Mouse (Mus musculus) E14TG2a.4 (cell line): ENCODE data around the gene Pla2g3.

Experiments
- H3K27me3 ChIP-seq: 2 replicates; pipeline ENCODE4 v1.6.1; 2014; ENCODE audit warnings: low read length, control low read depth; ENCODE audit not compliant: insufficient read depth
- H3K36me3 ChIP-seq: 2 replicates; pipeline ENCODE4 v1.6.1; 2014; ENCODE audit warnings: low read length, control low read depth; ENCODE audit not compliant: insufficient read depth
- H3K4me1 ChIP-seq: replicated peaks from 2 replicates; pipeline ENCODE4 v1.6.1; 2014; ENCODE audit warnings: low read depth, low read length, control low read depth
- H3K4me3 ChIP-seq: replicated peaks from 2 replicates; pipeline ENCODE4 v1.5.1; 2014; ENCODE audit warnings: mild to moderate bottlenecking, low read length
- H3K9me3 ChIP-seq: 2 replicates; pipeline ENCODE4 v1.6.1; 2014; ENCODE audit warnings: low read length, control low read depth
- CTCF ChIP-seq: conservative IDR thresholded peaks from 2 replicates; pipeline ENCODE4 v1.5.1; 2014; ENCODE audit warnings: low read length
- NANOG ChIP-seq: IDR thresholded peaks from 2 replicates; pipeline ENCODE4 v1.6.1; 2014; ENCODE audit warnings: borderline replicate concordance, low read length, mixed read lengths
- POU5F1 ChIP-seq: IDR thresholded peaks from 2 replicates; pipeline ENCODE4 v1.6.1; 2014; ENCODE audit warnings: low read length, borderline replicate concordance

The Pla2g3 gene

DNA sequence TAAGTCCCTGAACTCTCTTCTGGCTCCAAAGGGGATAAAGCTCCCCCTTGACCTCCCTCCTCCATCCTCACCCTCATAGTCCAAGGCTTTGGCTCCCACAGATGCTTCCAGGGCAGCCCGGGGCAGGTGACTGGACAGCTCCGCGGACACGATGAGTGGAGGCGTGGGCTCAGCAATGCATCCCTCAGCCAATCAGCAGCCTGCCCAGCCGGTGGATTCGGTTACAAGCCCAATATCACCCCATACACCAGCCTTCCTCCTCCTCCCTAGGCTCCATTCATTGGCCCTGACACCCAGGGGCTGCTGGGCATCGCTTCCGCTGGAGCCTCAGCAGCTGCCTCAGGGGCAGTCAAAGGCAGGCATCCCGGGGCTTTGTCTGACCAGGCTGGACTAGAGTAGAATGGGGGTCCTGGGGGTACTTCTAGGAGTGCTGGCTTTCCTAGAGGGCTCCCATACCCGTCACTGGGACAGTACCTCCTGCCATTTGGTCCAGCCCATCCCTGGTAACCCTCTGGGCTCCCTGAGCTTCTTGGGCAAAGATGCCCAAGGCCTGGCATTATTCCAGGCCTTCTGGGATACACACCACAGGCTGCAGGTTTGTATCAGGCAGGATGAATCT lies at the start of gene Pla2g3:
Gene Pla2g3, plus strand, starts transcription at position 333 of the 619 bp plus-strand sequence.
- peaks cover 53% of the 10 kb centered on the region for H3K27me3 ChIP-seq
- 0 out of 2 replicates have a peak within 1 kb of the TSS, but pooled peaks have one; percentile 37 for H3K4me3 ChIP-seq
- H3K36me3 ChIP-seq: no peaks in the 10 kb centered on the region
- TF ChIP-seq CTCF (no peak), POU5F1 (no peak), NANOG (no peak)
- peaks cover 34% of the 10 kb centered on the region for H3K4me1 ChIP-seq
- H3K9me3 ChIP-seq: no peaks in the 10 kb centered on the region

DNA sequence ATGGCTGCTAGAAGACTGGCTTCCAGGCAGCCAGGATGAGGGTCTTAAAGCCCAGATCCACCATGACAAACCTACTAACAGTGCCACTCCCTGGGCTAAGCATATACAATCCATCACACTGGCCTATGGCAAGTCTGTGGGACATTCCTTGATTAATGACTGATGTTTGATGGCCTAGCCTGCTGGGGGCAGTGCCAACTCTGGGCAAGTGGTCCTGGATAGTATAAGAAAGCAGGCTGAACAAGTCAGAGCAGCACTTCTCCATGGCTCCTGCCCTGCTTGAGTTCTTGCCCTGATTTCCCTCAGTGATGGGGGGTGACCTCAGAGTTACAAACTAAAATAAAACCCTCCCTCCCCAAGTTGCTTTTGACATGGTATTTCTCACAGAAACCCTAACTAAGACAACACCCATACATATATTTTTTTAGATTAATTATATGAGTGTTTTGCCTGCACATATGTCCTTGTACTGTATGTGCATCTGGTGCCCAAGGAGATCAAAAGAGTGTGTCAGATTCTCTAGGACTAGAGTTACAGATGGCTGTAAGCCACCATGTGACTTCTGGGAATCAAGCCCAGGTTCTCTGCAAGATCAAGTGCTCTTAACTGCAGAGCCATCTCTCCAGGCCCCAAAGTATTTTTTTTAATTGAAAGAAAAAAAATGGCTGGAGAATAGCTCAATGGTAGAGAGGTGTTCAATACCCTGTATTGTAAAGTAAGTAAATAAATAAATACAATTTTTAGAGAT lies 46.2 kb upstream of the Pla2g3 start:
- no peaks in the 10 kb centered on the region for H3K9me3 ChIP-seq
- no peaks in the 10 kb centered on the region for H3K4me1 ChIP-seq
- TF ChIP-seq CTCF: no peak
- TF ChIP-seq POU5F1: no peak
- TF ChIP-seq NANOG: no peak
- no peak overlapping the region for H3K4me3 ChIP-seq
- H3K27me3 ChIP-seq: no peaks in the 10 kb centered on the region
- no peaks in the 10 kb centered on the region for H3K36me3 ChIP-seq

GRCm38 (mm10) chr11:3442677-3443076 lies 45.4 kb upstream of the Pla2g3 start:
- H3K9me3 ChIP-seq: no peaks in the 10 kb centered on the region
- H3K4me3 ChIP-seq: no peak overlapping the region
- H3K27me3 ChIP-seq: no peaks in the 10 kb centered on the region
- no peak for TF ChIP-seq NANOG
- TF ChIP-seq POU5F1: no peak
- TF ChIP-seq CTCF: no peak
- peaks cover 2% of the 10 kb centered on the region; the same call in 1 of the 2 replicates for H3K4me1 ChIP-seq
- H3K36me3 ChIP-seq: no peaks in the 10 kb centered on the region

- Histone ChIP-seq H3K36me3 (no peaks in the 10 kb centered on the region), H3K9me3 (no peaks in the 10 kb centered on the region)
These were observed 45.0 kb upstream of the Pla2g3 start for GRCm38 (mm10) chr11:3443091-3443490.

DNA sequence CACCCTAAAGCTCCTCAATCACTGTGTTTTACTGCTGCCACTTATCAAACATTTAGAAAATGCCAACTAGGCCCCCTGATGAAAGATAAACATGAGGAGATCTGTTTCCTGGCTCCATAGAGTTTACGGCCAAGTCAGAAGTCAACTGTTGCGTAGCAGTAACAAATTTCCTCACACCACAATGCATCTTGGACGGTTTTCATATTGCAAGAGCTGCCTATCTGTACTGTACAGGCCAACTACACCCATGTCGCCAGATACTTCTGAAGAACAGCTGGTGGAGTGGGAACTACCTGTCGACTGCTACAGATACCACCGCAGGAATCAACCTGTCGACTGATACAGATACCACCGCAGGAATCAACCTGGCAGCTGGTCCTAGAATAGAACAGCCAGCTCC lies 43.2 kb upstream of the Pla2g3 start:
- Histone ChIP-seq H3K27me3 (no peaks in the 10 kb centered on the region), H3K9me3 (no peaks in the 10 kb centered on the region), H3K4me3 (no peak overlapping the region), H3K4me1 (peaks cover 21% of the 10 kb centered on the region), H3K36me3 (no peaks in the 10 kb centered on the region)
- TF ChIP-seq POU5F1: no peak
- no peak for TF ChIP-seq CTCF
- TF ChIP-seq NANOG: no peak

More at GRCm38 (mm10) chr11:3443091-3443490, 45.0 kb upstream of the Pla2g3 start:
- peaks cover 6% of the 10 kb centered on the region; the same call in 1 of the 2 replicates for H3K4me1 ChIP-seq
- TF ChIP-seq CTCF (no peak), POU5F1 (no peak), NANOG (no peak)
- no peaks in the 10 kb centered on the region for H3K27me3 ChIP-seq
- no peak overlapping the region for H3K4me3 ChIP-seq

DNA sequence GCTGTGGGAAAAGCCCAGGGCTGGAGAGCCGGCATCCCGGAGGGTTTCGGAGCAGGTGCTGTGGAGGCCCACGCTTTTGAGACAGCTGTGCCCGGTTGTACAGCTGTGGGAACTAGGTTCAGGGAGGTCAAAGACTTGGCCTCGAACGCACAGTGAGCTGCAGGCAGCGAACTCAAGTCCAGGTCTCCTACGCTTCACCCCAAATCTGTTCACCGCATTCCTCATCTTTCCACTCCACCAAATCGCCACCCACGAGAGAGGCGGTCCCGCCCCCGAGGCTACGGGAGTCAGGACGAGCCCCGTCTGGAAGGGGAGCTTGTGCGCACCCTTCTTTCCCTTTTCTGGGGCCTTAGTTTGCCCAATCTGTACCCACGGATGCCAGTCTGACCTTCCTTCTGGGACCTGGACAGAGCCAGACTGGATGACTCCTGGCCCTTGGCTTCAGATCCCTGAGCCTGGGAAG lies 36.4 kb upstream of the Pla2g3 start:
- no peak for TF ChIP-seq NANOG
- TF ChIP-seq POU5F1: no peak
- no peak for TF ChIP-seq CTCF
- peaks cover 21% of the 10 kb centered on the region for H3K36me3 ChIP-seq
- no peaks in the 10 kb centered on the region for H3K9me3 ChIP-seq
- peaks cover 54% of the 10 kb centered on the region for H3K4me1 ChIP-seq
- no peaks in the 10 kb centered on the region for H3K27me3 ChIP-seq
- peak overlapping the region; percentile 97 for H3K4me3 ChIP-seq

DNA sequence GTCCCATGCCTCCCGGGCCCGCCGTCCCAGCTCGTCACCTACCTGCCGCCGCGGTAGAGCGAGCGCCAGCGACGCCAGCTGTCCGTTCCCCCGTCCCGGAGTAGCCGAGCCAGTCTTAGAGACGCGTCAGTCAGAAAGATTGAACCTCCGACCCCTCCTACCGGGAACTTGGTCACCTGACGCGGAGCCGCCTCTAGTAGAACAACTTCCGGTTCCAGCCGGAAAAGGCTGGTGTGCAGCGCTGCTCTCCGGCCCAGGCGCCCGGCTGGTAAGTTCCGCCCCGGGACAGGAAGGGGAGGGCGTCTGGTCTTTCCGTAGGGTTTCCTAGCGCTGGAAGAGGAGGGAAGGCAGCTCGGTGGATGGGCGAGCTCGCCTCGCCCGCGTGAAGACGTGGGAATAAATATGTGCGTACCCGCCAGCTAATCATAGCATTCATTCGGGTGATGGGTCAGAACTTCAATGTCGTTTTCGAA lies 35.9 kb upstream of the Pla2g3 start, which contains the start of gene Rnf185:
Gene Rnf185, minus strand, starts transcription at position 197 of the 473 bp plus-strand sequence.
- peaks cover 57% of the 10 kb centered on the region for H3K4me1 ChIP-seq
- H3K4me3 ChIP-seq: peak within 1 kb of the TSS; percentile 97
- TF ChIP-seq CTCF (no peak), POU5F1 (no peak), NANOG (no peak)
- H3K9me3 ChIP-seq: no peaks in the 10 kb centered on the region
- no peaks in the 10 kb centered on the region for H3K27me3 ChIP-seq
- H3K36me3 ChIP-seq: peaks cover 21% of the 10 kb centered on the region

GRCm38 (mm10) chr11:3452769-3453168 lies 35.3 kb upstream of the Pla2g3 start:
- TF ChIP-seq POU5F1: no peak
- TF ChIP-seq CTCF: no peak
- TF ChIP-seq NANOG: no peak
- Histone ChIP-seq H3K4me3 (peak overlapping the region; percentile 97), H3K27me3 (no peaks in the 10 kb centered on the region), H3K36me3 (peaks cover 21% of the 10 kb centered on the region), H3K9me3 (no peaks in the 10 kb centered on the region), H3K4me1 (peaks cover 55% of the 10 kb centered on the region)
